Mouse (Mus musculus) lung, embryonic 16.5 days (tissue): ENCODE measurements at regions not wholly inside any gene's neighbourhood (a gene's known extent, or its start where the extent isn't known, plus 50 kb on each side); places are given as distances from the start of the nearest gene placed in this dataset.

Source experiments
- ATAC-seq: fragments of 200-750 bp; cut with Nextera tagmentation; 2 replicates; pipeline ENCODE4 v1.8.0; 2017; ENCODE audit warnings: low read depth, mild to moderate bottlenecking, moderate library complexity
- H3K27ac ChIP-seq: fragments of 300-500 bp; sonication (generic); 2 replicates; pipeline ENCODE4 v1.5.1; 2014; ENCODE audit warnings: mild to moderate bottlenecking, control low read depth, low read length
- H3K27me3 ChIP-seq: fragments of 300-500 bp; sonication (generic); 2 replicates; pipeline ENCODE4 v1.6.1; 2014; ENCODE audit warnings: low read depth, low read length, mixed read lengths; ENCODE audit not compliant: control insufficient read depth, insufficient read depth
- H3K36me3 ChIP-seq: fragments of 300-500 bp; sonication (generic); 2 replicates; pipeline ENCODE4 v1.6.1; 2014; ENCODE audit warnings: low read length; ENCODE audit not compliant: control insufficient read depth, insufficient read depth
- H3K4me1 ChIP-seq: fragments of 300-500 bp; sonication (generic); replicated peaks from 2 replicates; pipeline ENCODE4 v1.6.1; 2014; ENCODE audit warnings: low read length, mixed read lengths; ENCODE audit not compliant: control insufficient read depth, insufficient read depth
- H3K4me2 ChIP-seq: fragments of 300-500 bp; sonication (generic); 2 replicates; pipeline ENCODE4 v1.6.1; 2014; ENCODE audit warnings: low read depth, low read length, control low read depth
- H3K4me3 ChIP-seq: fragments of 300-500 bp; sonication (generic); 2 replicates; pipeline ENCODE4 v1.5.1; 2014; ENCODE audit warnings: mild to moderate bottlenecking, low read length, control low read depth
- H3K9ac ChIP-seq: fragments of 300-500 bp; sonication (generic); 2 replicates; pipeline ENCODE4 v1.6.1; 2014; ENCODE audit warnings: low read length, control low read depth
- H3K9me3 ChIP-seq: fragments of 300-500 bp; sonication (generic); 2 replicates; pipeline ENCODE4 v1.6.1; 2016; ENCODE audit warnings: low read length; ENCODE audit not compliant: control insufficient read depth
- WGBS: fragments of 180-500 bp; shearing (Covaris S2); extraction: QIAGEN DNeasy Blood & Tissue Kit; methylation state at CpG from one replicate; pipeline ENCODE4 v1.1.7; 2014; 5-methylcytosine and 5-hydroxymethylcytosine counted together

- H3K4me3 ChIP-seq, result no peak overlapping the region
- no peak for ATAC-seq
- 52% methylated on average over 7 of the region's 7 CpGs for WGBS
- H3K27me3 ChIP-seq, result no peaks in the 10 kb centered on the region
- no peaks in the 10 kb centered on the region for H3K4me1 ChIP-seq
- H3K36me3 ChIP-seq, result no peaks in the 10 kb centered on the region
- H3K27ac ChIP-seq, result no peak overlapping the region
- H3K4me2 ChIP-seq, result no peak overlapping the region
- no peaks in the 10 kb centered on the region for H3K9me3 ChIP-seq
- H3K9ac ChIP-seq, result no peak overlapping the region
Observed at GRCm38 (mm10) chr2:10965224-10965623, 206.7 kb upstream of the Prkcq start.

DNA sequence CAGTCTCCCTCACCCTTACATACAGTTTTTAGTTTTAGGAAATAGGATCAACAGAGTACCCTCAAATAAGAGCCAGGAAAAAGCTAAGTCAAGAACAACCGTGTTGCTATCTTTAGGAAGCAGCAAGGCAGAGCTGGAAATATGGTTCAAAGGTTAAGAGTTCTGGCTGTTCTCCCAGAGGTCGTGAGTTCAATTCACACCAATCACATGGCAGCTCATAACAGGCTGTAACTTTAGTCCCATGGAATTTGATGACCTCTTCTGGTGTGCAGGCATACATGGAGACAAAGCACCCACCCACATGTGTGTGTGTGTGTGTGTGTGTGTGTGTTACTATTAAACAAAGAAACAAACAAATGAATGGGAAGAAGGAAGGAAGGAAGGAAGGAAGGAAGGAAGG, 205.0 kb upstream of the Prkcq start:
- no peak for ATAC-seq
- Histone ChIP-seq H3K36me3 (no peaks in the 10 kb centered on the region), H3K27ac (no peak overlapping the region), H3K4me3 (no peak overlapping the region), H3K27me3 (no peaks in the 10 kb centered on the region), H3K9me3 (no peaks in the 10 kb centered on the region), H3K4me2 (no peak overlapping the region), H3K9ac (no peak overlapping the region), H3K4me1 (no peaks in the 10 kb centered on the region)
- 33% methylated on average over 2 of the region's 2 CpGs for WGBS

- ATAC-seq, result no peak
- Histone ChIP-seq H3K4me3 (no peak overlapping the region), H3K27ac (no peak overlapping the region), H3K4me2 (no peak overlapping the region), H3K27me3 (no peaks in the 10 kb centered on the region), H3K36me3 (no peaks in the 10 kb centered on the region), H3K4me1 (no peaks in the 10 kb centered on the region), H3K9ac (no peak overlapping the region), H3K9me3 (no peaks in the 10 kb centered on the region)
- WGBS, result 80% methylated on average over 10 of the region's 10 CpGs
Observed at GRCm38 (mm10) chr2:10969111-10969689, 202.7 kb upstream of the Prkcq start.

- ATAC-seq, result no peak
- H3K9me3 ChIP-seq, result no peaks in the 10 kb centered on the region
- no peak overlapping the region for H3K4me3 ChIP-seq
- no peak overlapping the region for H3K4me2 ChIP-seq
- H3K36me3 ChIP-seq, result no peaks in the 10 kb centered on the region
- WGBS, result 46% methylated on average over 3 of the region's 3 CpGs
- no peak overlapping the region for H3K9ac ChIP-seq
- H3K27me3 ChIP-seq, result no peaks in the 10 kb centered on the region
- no peaks in the 10 kb centered on the region for H3K4me1 ChIP-seq
- H3K27ac ChIP-seq, result no peak overlapping the region
Observed at GRCm38 (mm10) chr2:10972051-10972450, 199.9 kb upstream of the Prkcq start.

- WGBS, result 80% methylated on average over 5 of the region's 5 CpGs
- H3K9me3 ChIP-seq, result no peaks in the 10 kb centered on the region
Observed at GRCm38 (mm10) chr2:10978772-10979171, 193.1 kb upstream of the Prkcq start.

DNA sequence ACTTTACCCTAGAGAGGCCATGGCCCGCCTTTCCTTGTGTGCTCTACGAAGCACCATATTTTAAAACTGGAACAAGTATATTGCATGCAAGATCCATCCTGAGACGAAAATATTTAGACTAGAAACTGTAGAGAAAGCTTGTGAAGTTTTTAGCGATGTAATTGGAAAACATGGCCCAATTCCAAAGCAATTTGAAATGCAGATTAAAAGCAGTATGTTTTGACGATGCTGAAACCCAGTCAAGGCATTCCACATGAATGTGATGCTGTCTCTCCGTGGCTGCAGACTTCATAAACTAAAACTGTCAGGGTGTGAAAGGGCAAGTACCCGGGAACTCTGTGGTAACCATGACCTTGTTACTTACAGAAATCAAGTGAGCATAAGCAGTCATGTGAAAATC, 185.8 kb upstream of the Prkcq start:
- no peaks in the 10 kb centered on the region for H3K4me1 ChIP-seq
- H3K4me3 ChIP-seq, result no peak overlapping the region
- H3K9me3 ChIP-seq, result no peaks in the 10 kb centered on the region
- H3K27ac ChIP-seq, result no peak overlapping the region
- WGBS, result 58% methylated on average over 7 of the region's 7 CpGs
- no peak overlapping the region for H3K9ac ChIP-seq
- no peaks in the 10 kb centered on the region for H3K36me3 ChIP-seq
- H3K4me2 ChIP-seq, result no peak overlapping the region
- ATAC-seq, result no peak
- H3K27me3 ChIP-seq, result no peaks in the 10 kb centered on the region

More at GRCm38 (mm10) chr2:10978772-10979171, 193.1 kb upstream of the Prkcq start:
- no peak for ATAC-seq
- Histone ChIP-seq H3K27ac (no peak overlapping the region), H3K4me2 (no peak overlapping the region), H3K4me1 (no peaks in the 10 kb centered on the region), H3K36me3 (no peaks in the 10 kb centered on the region), H3K9ac (no peak overlapping the region), H3K4me3 (no peak overlapping the region), H3K27me3 (no peaks in the 10 kb centered on the region)

GRCm38 (mm10) chr2:10990043-10990728, 181.7 kb upstream of the Prkcq start:
- Histone ChIP-seq H3K9me3 (no peaks in the 10 kb centered on the region), H3K4me2 (no peak overlapping the region), H3K27me3 (no peaks in the 10 kb centered on the region), H3K4me3 (no peak overlapping the region), H3K36me3 (no peaks in the 10 kb centered on the region), H3K4me1 (no peaks in the 10 kb centered on the region), H3K27ac (no peak overlapping the region), H3K9ac (no peak overlapping the region)
- WGBS, result 77% methylated on average over 7 of the region's 7 CpGs
- ATAC-seq, result no peak

DNA sequence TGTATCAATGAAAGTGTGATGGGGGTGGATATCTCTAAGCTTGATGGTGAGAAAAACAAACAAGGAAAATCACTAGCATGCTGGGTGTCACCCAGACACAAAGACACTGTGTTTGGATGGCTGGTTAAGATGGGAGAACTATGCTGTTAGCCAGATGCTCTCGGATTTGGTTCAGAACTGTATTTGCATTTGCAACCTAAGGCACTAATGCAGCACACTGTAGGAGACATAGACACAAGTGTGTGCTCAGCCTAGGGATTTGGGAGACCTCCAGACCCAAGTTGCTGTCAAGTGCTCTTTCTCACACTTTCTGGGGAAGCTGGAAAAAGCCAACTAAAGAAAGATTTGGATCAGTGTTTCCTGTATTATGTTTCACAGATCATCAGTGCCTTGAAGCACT, 173.1 kb upstream of the Prkcq start:
- no peak overlapping the region for H3K4me2 ChIP-seq
- no peak for ATAC-seq
- H3K36me3 ChIP-seq, result no peaks in the 10 kb centered on the region
- H3K9me3 ChIP-seq, result no peaks in the 10 kb centered on the region
- no peaks in the 10 kb centered on the region for H3K4me1 ChIP-seq
- no peak overlapping the region for H3K27ac ChIP-seq
- WGBS, result 21% methylated on average over 1 of the region's 1 CpGs
- no peaks in the 10 kb centered on the region for H3K27me3 ChIP-seq
- no peak overlapping the region for H3K9ac ChIP-seq
- no peak overlapping the region for H3K4me3 ChIP-seq

DNA sequence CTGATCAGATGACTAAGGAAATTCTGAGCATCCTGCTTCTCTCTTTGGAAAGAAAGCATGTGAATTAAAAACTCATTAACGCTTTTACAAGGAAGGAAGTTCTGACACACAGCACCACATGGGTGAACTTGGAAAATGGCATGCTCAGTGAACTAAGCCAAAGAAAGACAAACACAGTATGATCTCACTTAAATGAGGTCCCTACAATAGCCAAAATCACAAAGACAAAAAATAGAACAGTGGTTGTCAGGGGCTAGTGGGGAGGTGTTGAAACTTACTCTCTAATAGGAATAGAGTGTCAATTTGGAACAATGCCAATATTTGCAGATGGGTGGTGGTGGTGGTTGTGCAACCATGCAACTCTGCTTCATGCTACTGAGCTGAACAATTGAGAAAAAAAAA, 172.7 kb upstream of the Prkcq start:
- Histone ChIP-seq H3K9ac (no peak overlapping the region), H3K4me1 (no peaks in the 10 kb centered on the region), H3K4me2 (no peak overlapping the region), H3K27ac (no peak overlapping the region), H3K36me3 (no peaks in the 10 kb centered on the region), H3K27me3 (no peaks in the 10 kb centered on the region), H3K4me3 (no peak overlapping the region), H3K9me3 (no peaks in the 10 kb centered on the region)
- no peak for ATAC-seq
- 55% methylated on average over 1 of the region's 1 CpGs for whole genome bisulfite sequencing
